Mouse (Mus musculus): ENCODE results near the gene 2310030G06Rik. TPM values are rescaled to one million over a fixed set of nuclear protein-coding genes. Genes with fewer than 3 reads are reported as not detected.
A peak's percentile ranks its signal among the peaks of the same experiment; 100 is the strongest.

Gene 2310030G06Rik
- 1 to 10 TPM; 2.1 to 2.8 TPM for total RNA-seq (2021)

GRCm38 (mm10) chr9:50746214-50746677 lies at the start of gene 2310030G06Rik:
TSS of gene 2310030G06Rik (minus strand) at chr9:50746536.
- DNase-seq (ENCODE audit: low spot score in 2 of 2), result no peak

GRCm38 (mm10) chr9:50795266-50795665 lies 48.9 kb upstream of the 2310030G06Rik start:
- DNase-seq (ENCODE audit: low spot score in 2 of 2), result no peak
- intact Hi-C loops (cut with DNase I), result no loop called here

More at GRCm38 (mm10) chr9:50746214-50746677, at the start of gene 2310030G06Rik:
- intact Hi-C loops (cut with DNase I), result no loop called here

GRCm38 (mm10) chr9:50782155-50782554 lies 35.8 kb upstream of the 2310030G06Rik start:
- intact Hi-C loops (cut with DNase I), result no loop called here

GRCm38 (mm10) chr9:50776162-50776760 lies 29.9 kb upstream of the 2310030G06Rik start:
- no peak for DNase-seq (ENCODE audit: low spot score in 2 of 2)
- intact Hi-C loops (cut with DNase I), result no loop called here

More at GRCm38 (mm10) chr9:50782155-50782554, 35.8 kb upstream of the 2310030G06Rik start:
- no peak for DNase-seq (ENCODE audit: low spot score in 2 of 2)

- no peak for DNase-seq (ENCODE audit: low spot score in 2 of 2)
- intact Hi-C loops (cut with DNase I), result no loop called here
These were observed 29.4 kb upstream of the 2310030G06Rik start for GRCm38 (mm10) chr9:50775662-50776126.

GRCm38 (mm10) chr9:50774991-50775612 lies 28.8 kb upstream of the 2310030G06Rik start, which contains the start of the genes Alg9 and 1110032A03Rik:
TSS of gene Alg9 (plus strand) at chr9:50775019.
TSS of gene 1110032A03Rik (minus strand) at chr9:50775520.
- DNase-seq (ENCODE audit: low spot score in 2 of 2), result peak; percentile 86 to 91
- intact Hi-C loops (cut with DNase I), result no loop called here

GRCm38 (mm10) chr9:50774026-50774462 lies 27.7 kb upstream of the 2310030G06Rik start:
- no peak for DNase-seq (ENCODE audit: low spot score in 2 of 2)
- intact Hi-C loops (cut with DNase I), result no loop called here

GRCm38 (mm10) chr9:50770011-50770410 lies 23.7 kb upstream of the 2310030G06Rik start:
- DNase-seq (ENCODE audit: low spot score in 2 of 2), result no peak
- intact Hi-C loops (cut with DNase I), result no loop called here

GRCm38 (mm10) chr9:50768107-50769002 lies 22.0 kb upstream of the 2310030G06Rik start, which contains the start of gene Fdxacb1:
TSS of gene Fdxacb1 (plus strand) at chr9:50768236.
- intact Hi-C loops (cut with DNase I), result loop anchor here (1.0 to 5.0 kb wide), 4 partner anchors 29 to 111 kb away; partner anchors contain the start of genes Dixdc1 and Dlat
- peak; percentile 99 for DNase-seq (ENCODE audit: low spot score in 2 of 2)

GRCm38 (mm10) chr9:50767531-50768106 lies 21.3 kb upstream of the 2310030G06Rik start:
- DNase-seq (ENCODE audit: low spot score in 2 of 2), result peak in 1 of 2 experiments; percentile 18
- intact Hi-C loops (cut with DNase I), result loop anchor here (1.0 to 5.0 kb wide), 4 partner anchors 28 to 110 kb away; partner anchors contain the start of genes Dixdc1 and Dlat

GRCm38 (mm10) chr9:50763331-50763730 lies 17.0 kb upstream of the 2310030G06Rik start:
- intact Hi-C loops (cut with DNase I), result loop anchor here (5.0 kb wide), 1 partner anchor 56 kb away; no protein-coding TSS in a partner anchor
- DNase-seq (ENCODE audit: low spot score in 2 of 2), result no peak

- no peak for DNase-seq (ENCODE audit: low spot score in 2 of 2)
- intact Hi-C loops (cut with DNase I), result loop anchor here (5.0 kb wide), 1 partner anchor 54 kb away; no protein-coding TSS in a partner anchor
These were observed 15.3 kb upstream of the 2310030G06Rik start for GRCm38 (mm10) chr9:50761520-50762243.

GRCm38 (mm10) chr9:50756711-50757110 lies 10.4 kb upstream of the 2310030G06Rik start:
- no peak for DNase-seq (ENCODE audit: low spot score in 2 of 2)
- intact Hi-C loops (cut with DNase I), result no loop called here

- peak in 1 of 2 experiments; percentile 49 for DNase-seq (ENCODE audit: low spot score in 2 of 2)
- intact Hi-C loops (cut with DNase I), result no loop called here
These were observed 7.6 kb upstream of the 2310030G06Rik start for GRCm38 (mm10) chr9:50753947-50754346.

GRCm38 (mm10) chr9:50752784-50753615 lies 6.7 kb upstream of the 2310030G06Rik start:
- intact Hi-C loops (cut with DNase I), result no loop called here
- peak; percentile 47 to 84 for DNase-seq (ENCODE audit: low spot score in 2 of 2)

- peak in 1 of 2 experiments; percentile 37 for DNase-seq (ENCODE audit: low spot score in 2 of 2)
- intact Hi-C loops (cut with DNase I), result no loop called here
These were observed 5.8 kb upstream of the 2310030G06Rik start, which contains the start of gene Hspb2 for GRCm38 (mm10) chr9:50752054-50752602. TSS of gene Hspb2 (minus strand) at chr9:50752354.

GRCm38 (mm10) chr9:50751323-50751722 lies 5.0 kb upstream of the 2310030G06Rik start, which contains the start of gene Cryab:
TSS of gene Cryab (plus strand) at chr9:50751325.
- no peak for DNase-seq (ENCODE audit: low spot score in 2 of 2)
- intact Hi-C loops (cut with DNase I), result no loop called here

Data from left cerebral cortex, postnatal 25 days (tissue).